Mouse (Mus musculus): ENCODE data around the gene Cdh3.

DNA sequence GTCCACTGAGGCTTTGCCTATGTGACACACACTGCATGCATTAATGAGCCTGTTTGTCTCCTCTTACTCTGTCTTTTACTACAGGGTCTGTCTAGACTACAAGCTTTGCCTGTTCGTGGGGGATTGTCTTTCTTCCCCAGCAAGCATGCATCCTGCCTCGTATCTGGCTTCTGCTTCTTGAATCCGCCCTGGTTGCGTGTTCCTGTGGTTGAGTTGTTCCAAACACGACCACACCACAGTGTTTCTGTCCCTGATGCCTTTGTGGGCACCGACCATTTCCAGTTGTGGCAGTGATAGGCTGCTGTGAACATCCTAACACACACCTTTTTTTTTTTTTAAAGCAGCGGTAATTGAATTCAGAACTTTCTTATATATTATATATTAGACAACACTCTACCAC lies 23.0 kb downstream of the Cdh3 start:
- TF ChIP-seq CTCF (IDR thresholded peaks at IDR 0.05; ENCODE audit: low read depth) (no peak), EP300 (IDR thresholded peaks at IDR 0.05; ENCODE audit: low read depth) (no peak)
